Mouse (Mus musculus): ENCODE data around the gene Itprid2. TPM values are rescaled to one million over a fixed set of nuclear protein-coding genes. Genes with fewer than 3 reads are reported as not detected.

Itprid2 gene
- total and polyA plus RNA-seq, 2 experiments, result 5.9 to 21.4 TPM

GRCm38 (mm10) chr2:79618614-79619568 lies 16.3 kb upstream of the Itprid2 start:
- no peaks in the 10 kb centered on the region for H3K79me2 ChIP-seq (ENCODE audit: control insufficient read depth, insufficient read depth, low read length)
- 71% methylated on average over 6 of the region's 6 CpGs for WGBS
- H3K27me3 ChIP-seq (ENCODE audit: control insufficient read depth, insufficient read depth, low read length), result no peaks in the 10 kb centered on the region
- no peak overlapping the region for H3K9ac ChIP-seq (ENCODE audit: low read depth, low read length)
- TF ChIP-seq CTCF (IDR thresholded peaks at IDR 0.05; ENCODE audit: low read depth, low read length) (no peak), POLR2A (IDR thresholded peaks at IDR 0.05; ENCODE audit: extremely low read depth, insufficient read depth, low read length) (no peak)
- no peaks in the 10 kb centered on the region for H3K4me1 ChIP-seq (ENCODE audit: control insufficient read depth, insufficient read depth, low read length)
- H3K36me3 ChIP-seq (ENCODE audit: control insufficient read depth, insufficient read depth, low read length), result no peaks in the 10 kb centered on the region
- no peak overlapping the region for H3K27ac ChIP-seq (replicated peaks; ENCODE audit: insufficient read depth, low read depth, low read length)
- no peak overlapping the region for H3K4me3 ChIP-seq (ENCODE audit: insufficient read depth, low read depth, low read length)
- no peak for DNase-seq (ENCODE audit: extremely low read depth, low read depth, low spot score)

GRCm38 (mm10) chr2:79623256-79623655 lies 11.9 kb upstream of the Itprid2 start:
- 88% methylated on average over 4 of the region's 4 CpGs for WGBS
- no peak overlapping the region for H3K4me3 ChIP-seq (ENCODE audit: insufficient read depth, low read depth, low read length)
- no peaks in the 10 kb centered on the region for H3K4me1 ChIP-seq (ENCODE audit: control insufficient read depth, insufficient read depth, low read length)
- H3K36me3 ChIP-seq (ENCODE audit: control insufficient read depth, insufficient read depth, low read length), result no peaks in the 10 kb centered on the region
- no peaks in the 10 kb centered on the region for H3K27me3 ChIP-seq (ENCODE audit: control insufficient read depth, insufficient read depth, low read length)
- no peak overlapping the region for H3K9ac ChIP-seq (ENCODE audit: low read depth, low read length)
- DNase-seq (ENCODE audit: extremely low read depth, low read depth, low spot score), result no peak
- H3K27ac ChIP-seq (replicated peaks; ENCODE audit: insufficient read depth, low read depth, low read length), result no peak overlapping the region
- no peak for TF ChIP-seq CTCF (IDR thresholded peaks at IDR 0.05; ENCODE audit: low read depth, low read length)
- no peak for TF ChIP-seq POLR2A (IDR thresholded peaks at IDR 0.05; ENCODE audit: extremely low read depth, insufficient read depth, low read length)
- H3K79me2 ChIP-seq (ENCODE audit: control insufficient read depth, insufficient read depth, low read length), result no peaks in the 10 kb centered on the region

GRCm38 (mm10) chr2:79627624-79628023 lies 7.5 kb upstream of the Itprid2 start:
- Histone ChIP-seq H3K4me1 (ENCODE audit: control insufficient read depth, insufficient read depth, low read length) (no peaks in the 10 kb centered on the region), H3K27ac (replicated peaks; ENCODE audit: insufficient read depth, low read depth, low read length) (no peak overlapping the region), H3K79me2 (ENCODE audit: control insufficient read depth, insufficient read depth, low read length) (no peaks in the 10 kb centered on the region), H3K36me3 (ENCODE audit: control insufficient read depth, insufficient read depth, low read length) (no peaks in the 10 kb centered on the region), H3K4me3 (ENCODE audit: insufficient read depth, low read depth, low read length) (no peak overlapping the region), H3K27me3 (ENCODE audit: control insufficient read depth, insufficient read depth, low read length) (no peaks in the 10 kb centered on the region), H3K9ac (ENCODE audit: low read depth, low read length) (no peak overlapping the region)
- 68% methylated on average over 1 of the region's 1 CpGs for WGBS
- DNase-seq (ENCODE audit: extremely low read depth, low read depth, low spot score), result no peak
- TF ChIP-seq POLR2A (IDR thresholded peaks at IDR 0.05; ENCODE audit: extremely low read depth, insufficient read depth, low read length) (no peak), CTCF (IDR thresholded peaks at IDR 0.05; ENCODE audit: low read depth, low read length) (no peak)

GRCm38 (mm10) chr2:79630231-79630630 lies 4.9 kb upstream of the Itprid2 start:
- Histone ChIP-seq H3K79me2 (ENCODE audit: control insufficient read depth, insufficient read depth, low read length) (no peaks in the 10 kb centered on the region), H3K9ac (ENCODE audit: low read depth, low read length) (no peak overlapping the region), H3K4me3 (ENCODE audit: insufficient read depth, low read depth, low read length) (no peak overlapping the region), H3K36me3 (ENCODE audit: control insufficient read depth, insufficient read depth, low read length) (no peaks in the 10 kb centered on the region), H3K4me1 (ENCODE audit: control insufficient read depth, insufficient read depth, low read length) (no peaks in the 10 kb centered on the region), H3K27ac (replicated peaks; ENCODE audit: insufficient read depth, low read depth, low read length) (no peak overlapping the region), H3K27me3 (ENCODE audit: control insufficient read depth, insufficient read depth, low read length) (no peaks in the 10 kb centered on the region)
- TF ChIP-seq CTCF (IDR thresholded peaks at IDR 0.05; ENCODE audit: low read depth, low read length) (no peak), POLR2A (IDR thresholded peaks at IDR 0.05; ENCODE audit: extremely low read depth, insufficient read depth, low read length) (no peak)
- DNase-seq (ENCODE audit: extremely low read depth, low read depth, low spot score), result no peak
- 88% methylated on average over 2 of the region's 2 CpGs for WGBS

- Histone ChIP-seq H3K79me2 (ENCODE audit: control insufficient read depth, insufficient read depth, low read length) (peaks cover 3% of the 10 kb centered on the region; the same call in 1 of the 2 replicates), H3K27me3 (ENCODE audit: control insufficient read depth, insufficient read depth, low read length) (no peaks in the 10 kb centered on the region), H3K27ac (replicated peaks; ENCODE audit: insufficient read depth, low read depth, low read length) (peak overlapping the region; percentile 91), H3K9ac (ENCODE audit: low read depth, low read length) (peak overlapping the region; percentile 91), H3K4me3 (ENCODE audit: insufficient read depth, low read depth, low read length) (peak overlapping the region; percentile 76), H3K4me1 (ENCODE audit: control insufficient read depth, insufficient read depth, low read length) (peaks cover 3% of the 10 kb centered on the region), H3K36me3 (ENCODE audit: control insufficient read depth, insufficient read depth, low read length) (peaks cover 14% of the 10 kb centered on the region)
- DNase-seq (ENCODE audit: extremely low read depth, low read depth, low spot score), result peak; percentile 76
- under 1% methylated on average over 83 of the region's 83 CpGs for WGBS
- TF ChIP-seq POLR2A (IDR thresholded peaks at IDR 0.05; ENCODE audit: extremely low read depth, insufficient read depth, low read length), result peak; percentile 39; the same call in 1 of the 2 replicates
- TF ChIP-seq CTCF (IDR thresholded peaks at IDR 0.05; ENCODE audit: low read depth, low read length), result no peak
These were observed 507 bp downstream of the Itprid2 start for GRCm38 (mm10) chr2:79635426-79636291.

Data from liver, adult 2 months (tissue).